Mouse (Mus musculus): ENCODE measurements around the gene Olfr545. TPM values are rescaled to one million over a fixed set of nuclear protein-coding genes. Genes with fewer than 3 reads are reported as not detected.

Gene Olfr545
- polyA plus RNA-seq, 1 experiment from 2014 or later = 0.05 TPM

DNA sequence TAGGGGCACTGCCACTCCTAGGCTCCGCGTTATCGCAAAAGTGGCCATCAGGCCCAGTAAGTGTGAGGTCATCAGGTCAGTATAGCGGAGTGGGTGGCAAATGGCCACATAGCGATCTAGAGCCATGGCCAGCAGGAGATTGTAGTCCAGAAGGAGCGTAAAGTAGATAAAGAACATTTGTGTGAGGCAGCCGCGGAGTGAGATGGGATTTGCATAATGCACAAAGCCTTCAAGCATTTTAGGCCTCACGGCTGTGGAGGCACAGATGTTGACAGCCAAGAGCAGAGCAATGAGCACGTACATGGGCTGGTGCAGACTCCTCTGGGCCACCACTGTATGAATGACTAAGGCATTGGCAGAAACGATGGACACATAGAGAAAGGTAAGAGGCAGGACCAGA is 22.0 kb downstream of the Olfr545 start:
- ATAC-seq (replicated peaks) = no peak
- Histone ChIP-seq H3K4me2 (replicated peaks) (no peak overlapping the region), H3K36me3 (no peaks in the 10 kb centered on the region), H3K27ac (replicated peaks) (no peak overlapping the region), H3K27me3 (no peaks in the 10 kb centered on the region), H3K9ac (replicated peaks) (no peak overlapping the region), H3K9me3 (no peaks in the 10 kb centered on the region), H3K4me1 (no peaks in the 10 kb centered on the region), H3K4me3 (no peak overlapping the region)
- 69% methylated on average over 11 of the region's 11 CpGs for WGBS

DNA sequence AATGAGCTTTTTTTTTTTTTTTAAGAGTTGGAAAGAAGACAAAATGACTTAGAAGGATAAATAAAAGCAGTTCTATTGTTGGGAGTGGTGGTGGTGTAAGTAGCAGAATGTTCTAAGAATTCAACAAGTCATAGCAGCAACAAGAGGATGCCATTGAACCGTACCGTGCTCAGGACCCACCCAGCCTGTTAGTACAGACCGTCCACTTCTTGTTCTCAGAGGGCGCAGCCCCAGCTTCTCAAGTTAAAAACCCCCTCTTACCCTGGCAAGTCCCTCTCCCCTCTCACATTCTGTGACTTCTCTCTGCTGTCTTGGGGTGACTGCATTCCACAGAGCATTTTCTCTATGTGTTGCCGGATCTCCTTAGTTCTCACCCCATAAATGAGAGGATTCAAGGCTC is 22.8 kb downstream of the Olfr545 start:
- ATAC-seq (replicated peaks) = no peak
- Histone ChIP-seq H3K36me3 (no peaks in the 10 kb centered on the region), H3K27me3 (no peaks in the 10 kb centered on the region), H3K9ac (replicated peaks) (no peak overlapping the region), H3K27ac (replicated peaks) (no peak overlapping the region), H3K4me2 (replicated peaks) (no peak overlapping the region), H3K4me1 (no peaks in the 10 kb centered on the region), H3K9me3 (no peaks in the 10 kb centered on the region), H3K4me3 (no peak overlapping the region)
- 98% methylated on average over 5 of the region's 5 CpGs for WGBS

DNA sequence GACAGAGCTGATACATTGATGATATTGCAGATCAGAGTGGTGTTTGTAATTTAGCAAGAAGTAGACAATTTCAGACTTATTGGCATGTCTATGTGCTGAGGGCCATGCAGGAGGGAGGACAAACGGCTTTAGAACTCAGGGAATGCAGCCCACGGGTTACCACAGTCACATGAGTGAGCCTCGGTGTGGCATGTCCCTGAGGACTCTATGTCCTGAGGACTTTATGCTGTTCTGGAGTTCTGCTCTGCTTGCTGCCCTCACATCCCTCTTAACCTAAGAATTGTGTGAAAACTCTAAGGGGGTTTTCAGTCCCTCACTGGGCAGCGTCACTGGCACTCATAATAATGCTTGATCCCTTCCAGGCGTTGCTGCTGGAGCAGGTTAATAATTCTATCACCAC is 26.7 kb downstream of the Olfr545 start:
- Histone ChIP-seq H3K4me2 (replicated peaks) (no peak overlapping the region), H3K9ac (replicated peaks) (no peak overlapping the region), H3K9me3 (no peaks in the 10 kb centered on the region), H3K4me3 (no peak overlapping the region), H3K4me1 (no peaks in the 10 kb centered on the region), H3K27me3 (no peaks in the 10 kb centered on the region), H3K36me3 (peaks cover 18% of the 10 kb centered on the region), H3K27ac (replicated peaks) (no peak overlapping the region)
- no peak for ATAC-seq (replicated peaks)
- 71% methylated on average over 5 of the region's 5 CpGs for WGBS

DNA sequence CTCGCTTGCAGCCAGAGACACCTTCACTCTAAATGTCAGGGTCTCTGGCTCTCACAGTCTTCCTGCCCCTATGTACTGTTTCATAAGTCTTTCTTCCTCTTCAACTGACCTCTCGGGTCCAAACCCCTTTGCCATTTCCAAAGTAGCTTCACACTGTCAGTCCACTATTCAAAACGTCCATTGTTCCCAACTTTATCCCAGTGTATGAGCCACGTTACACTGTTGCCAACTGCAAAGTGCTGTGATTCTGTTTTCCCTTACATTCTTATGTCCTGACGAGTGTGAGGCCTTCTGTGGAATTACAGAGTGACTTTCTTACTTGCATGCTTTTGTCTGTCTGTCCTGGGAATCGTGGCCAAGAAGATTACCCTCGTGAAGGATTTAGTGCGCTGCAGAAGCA is 31.8 kb downstream of the Olfr545 start:
- H3K9me3 ChIP-seq = no peaks in the 10 kb centered on the region
- no peak for ATAC-seq (replicated peaks)
- H3K27me3 ChIP-seq = no peaks in the 10 kb centered on the region
- no peak overlapping the region for H3K4me3 ChIP-seq
- H3K4me2 ChIP-seq (replicated peaks) = no peak overlapping the region
- H3K27ac ChIP-seq (replicated peaks) = no peak overlapping the region
- no peaks in the 10 kb centered on the region for H3K4me1 ChIP-seq
- no peak overlapping the region for H3K9ac ChIP-seq (replicated peaks)
- WGBS = 85% methylated on average over 8 of the region's 8 CpGs
- peaks cover 65% of the 10 kb centered on the region for H3K36me3 ChIP-seq

DNA sequence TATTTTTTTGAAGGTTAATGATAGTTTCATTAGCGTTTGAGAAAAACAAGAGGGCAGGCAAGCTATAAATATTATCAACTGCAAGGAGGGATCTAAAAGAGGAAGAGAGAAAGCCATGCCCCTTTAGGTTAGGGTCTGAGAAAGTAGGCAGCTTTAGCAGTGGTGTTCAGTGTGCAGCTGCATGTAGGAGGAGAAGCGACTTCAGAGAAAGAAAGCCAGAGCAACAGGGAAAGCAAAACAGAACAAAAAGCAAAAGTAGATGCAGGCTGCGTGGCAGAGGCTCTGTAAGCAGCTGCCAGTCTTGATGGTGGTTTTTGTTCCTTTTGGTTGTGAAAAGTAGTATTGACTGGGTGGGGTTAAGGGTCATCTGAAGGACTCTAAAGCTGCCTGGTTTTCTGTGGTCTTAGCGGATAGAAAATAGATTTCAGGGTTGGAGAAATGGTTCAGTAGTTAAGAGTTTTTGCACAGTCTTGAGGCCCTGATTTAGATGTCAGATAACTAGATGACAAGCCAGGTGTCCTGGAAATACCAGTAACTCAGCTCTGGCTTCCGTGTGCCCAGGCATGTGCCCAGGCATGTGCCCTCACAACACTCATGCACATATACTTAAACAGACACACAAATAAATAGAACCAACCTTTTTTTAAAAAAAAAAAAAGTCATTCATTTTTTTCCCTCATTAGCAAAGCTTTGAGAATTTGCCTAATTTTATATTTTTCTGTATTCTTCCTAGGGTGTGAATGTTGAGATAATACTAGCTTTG is 40.6 kb downstream of the Olfr545 start:
- peaks cover 89% of the 10 kb centered on the region for H3K36me3 ChIP-seq
- 85% methylated on average over 5 of the region's 5 CpGs for WGBS
- no peak overlapping the region for H3K4me3 ChIP-seq
- no peak overlapping the region for H3K4me2 ChIP-seq (replicated peaks)
- H3K9me3 ChIP-seq = no peaks in the 10 kb centered on the region
- H3K9ac ChIP-seq (replicated peaks) = no peak overlapping the region
- no peaks in the 10 kb centered on the region for H3K4me1 ChIP-seq
- H3K27me3 ChIP-seq = no peaks in the 10 kb centered on the region
- ATAC-seq (replicated peaks) = no peak
- no peak overlapping the region for H3K27ac ChIP-seq (replicated peaks)

DNA sequence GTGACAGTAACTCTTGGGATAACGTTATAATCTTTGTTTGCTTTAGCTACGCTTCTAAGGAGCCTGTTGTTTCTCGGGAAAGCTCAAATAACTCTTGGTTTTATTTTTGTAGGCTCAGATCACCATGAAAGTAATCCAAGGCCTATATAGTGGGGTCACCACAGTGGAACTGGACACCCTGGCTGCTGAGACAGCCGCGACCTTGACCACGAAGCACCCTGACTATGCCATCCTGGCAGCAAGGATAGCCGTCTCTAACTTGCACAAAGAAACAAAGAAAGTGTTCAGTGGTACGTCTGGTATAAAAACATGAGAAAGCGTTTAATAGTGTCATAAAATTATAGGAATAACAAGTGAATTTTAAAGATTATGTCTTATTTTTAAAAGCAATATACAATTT is 52.9 kb downstream of the Olfr545 start:
- no peak overlapping the region for H3K9ac ChIP-seq (replicated peaks)
- H3K27ac ChIP-seq (replicated peaks) = no peak overlapping the region
- H3K27me3 ChIP-seq = no peaks in the 10 kb centered on the region
- ATAC-seq (replicated peaks) = no peak
- H3K36me3 ChIP-seq = peaks cover 48% of the 10 kb centered on the region
- H3K9me3 ChIP-seq = no peaks in the 10 kb centered on the region
- WGBS = 93% methylated on average over 9 of the region's 9 CpGs
- no peak overlapping the region for H3K4me2 ChIP-seq (replicated peaks)
- no peak overlapping the region for H3K4me3 ChIP-seq
- peaks cover 19% of the 10 kb centered on the region for H3K4me1 ChIP-seq

DNA sequence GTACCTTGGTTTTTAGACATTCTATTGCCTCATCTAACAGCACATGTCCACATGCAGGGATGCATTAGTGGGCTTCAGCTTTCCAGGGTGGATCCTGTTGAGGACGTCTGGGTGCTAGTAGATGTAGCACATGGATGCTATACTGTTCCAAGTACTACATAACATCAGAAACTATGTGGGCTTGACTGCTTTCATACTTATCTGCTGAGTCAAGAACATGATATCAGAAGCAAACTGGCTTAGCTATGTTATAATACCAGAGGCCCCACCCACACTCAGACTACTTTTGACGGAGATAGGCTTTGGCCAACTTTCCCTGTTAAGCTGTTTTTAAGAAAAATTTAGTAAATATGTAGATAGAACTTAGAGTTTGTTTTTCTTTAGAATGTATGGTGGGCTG is 55.1 kb downstream of the Olfr545 start:
- 87% methylated on average over 2 of the region's 2 CpGs for WGBS
- ATAC-seq (replicated peaks) = no peak
- H3K36me3 ChIP-seq = peaks cover 29% of the 10 kb centered on the region

DNA sequence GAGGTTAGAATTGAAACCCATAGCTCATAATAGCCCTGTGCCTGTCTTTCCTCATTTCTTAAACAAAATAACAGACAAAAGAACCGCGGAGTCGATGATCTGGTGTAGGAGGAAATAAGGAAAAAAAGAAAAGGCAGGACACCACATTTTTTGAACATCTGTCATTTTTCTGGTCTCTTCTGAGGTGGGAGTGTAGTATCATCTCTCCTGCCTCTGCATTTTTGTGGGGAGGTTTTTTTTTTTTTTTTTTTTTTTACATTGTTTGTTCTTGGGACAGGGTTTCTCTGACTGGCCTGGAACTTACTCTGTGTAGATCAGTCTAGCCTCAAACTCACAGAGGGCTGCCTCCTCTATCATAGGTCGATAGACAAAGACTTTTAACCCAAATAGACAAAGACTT is 56.9 kb downstream of the Olfr545 start:
- Histone ChIP-seq H3K4me1 (peaks cover 19% of the 10 kb centered on the region), H3K9me3 (no peaks in the 10 kb centered on the region), H3K9ac (replicated peaks) (peak overlapping the region; percentile 66), H3K27me3 (no peaks in the 10 kb centered on the region), H3K27ac (replicated peaks) (no peak overlapping the region), H3K4me3 (peak overlapping the region; percentile 76), H3K4me2 (replicated peaks) (peak overlapping the region; percentile 52), H3K36me3 (peaks cover 19% of the 10 kb centered on the region)
- WGBS = under 1% methylated on average over 4 of the region's 4 CpGs
- no peak for ATAC-seq (replicated peaks)

More for the DNA sequence above, 55.1 kb downstream of the Olfr545 start:
- H3K4me2 ChIP-seq (replicated peaks) = no peak overlapping the region
- peaks cover 19% of the 10 kb centered on the region for H3K4me1 ChIP-seq
- H3K9ac ChIP-seq (replicated peaks) = no peak overlapping the region
- H3K27ac ChIP-seq (replicated peaks) = no peak overlapping the region
- H3K27me3 ChIP-seq = no peaks in the 10 kb centered on the region
- H3K4me3 ChIP-seq = no peak overlapping the region
- no peaks in the 10 kb centered on the region for H3K9me3 ChIP-seq

DNA sequence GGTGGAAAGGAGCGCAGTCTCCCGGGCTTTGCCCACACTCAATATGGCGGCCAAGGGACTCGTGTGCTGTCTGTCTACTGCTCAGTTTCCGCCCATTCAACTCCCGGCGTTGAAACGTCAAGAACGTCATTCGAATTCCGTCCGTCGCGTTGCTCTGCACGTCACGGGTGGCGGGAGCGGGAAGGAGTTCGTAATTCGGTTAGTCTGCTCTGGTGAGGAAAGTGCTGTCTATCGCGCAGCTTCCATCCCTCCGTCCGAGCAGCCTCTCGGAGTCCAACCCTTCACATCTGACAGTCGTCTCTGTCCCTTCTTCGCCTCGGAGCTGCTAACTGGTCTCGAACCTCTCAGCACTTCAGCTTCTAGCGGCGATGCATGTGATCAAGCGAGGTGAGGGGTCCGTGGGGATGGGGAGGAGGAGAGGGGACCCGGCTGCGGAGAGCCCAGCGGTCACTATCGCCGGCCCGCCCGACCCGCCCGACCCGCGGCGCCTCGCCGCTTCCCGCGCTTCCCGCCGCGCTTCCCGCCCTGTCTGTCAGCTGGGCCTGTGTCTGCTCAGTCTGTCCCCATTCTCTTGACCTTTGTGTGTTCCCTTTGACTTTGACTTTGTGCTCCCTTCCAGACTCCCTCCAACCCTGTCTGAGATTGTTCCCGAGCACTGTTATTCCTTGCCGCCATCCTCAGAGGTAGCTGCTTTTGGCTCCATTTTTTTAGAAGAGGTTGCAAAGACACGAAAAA is 57.5 kb downstream of the Olfr545 start, which contains the start of gene Rrm1:
TSS of gene Rrm1 (plus strand) at position 39 of the 735 bp plus-strand sequence.
- Histone ChIP-seq H3K4me1 (peaks cover 19% of the 10 kb centered on the region), H3K27me3 (no peaks in the 10 kb centered on the region), H3K36me3 (peaks cover 15% of the 10 kb centered on the region), H3K4me2 (replicated peaks) (peak within 1 kb of the TSS; percentile 52), H3K27ac (replicated peaks) (peak within 1 kb of the TSS; percentile 74), H3K4me3 (peak within 1 kb of the TSS; percentile 76), H3K9ac (replicated peaks) (peak within 1 kb of the TSS; percentile 66), H3K9me3 (no peaks in the 10 kb centered on the region)
- under 1% methylated on average over 36 of the region's 56 CpGs for WGBS
- peak; percentile 99 for ATAC-seq (replicated peaks)

Other genes starting within 250 kb of the Olfr545 start
- gene Rhog, start 243.5 kb downstream of the Olfr545 start, polyA plus RNA-seq (2015; fragmentation: Nextera tagmentation; extraction: Ambion mirVana) = 16.7 and 19.6 TPM in 2 replicates
- gene Stim1, start 231.8 kb downstream of the Olfr545 start, polyA plus RNA-seq (2015; fragmentation: Nextera tagmentation; extraction: Ambion mirVana) = 9.6 and 11.1 TPM in 2 replicates
- gene Rrm1, start 57.9 kb downstream of the Olfr545 start, polyA plus RNA-seq (2015; fragmentation: Nextera tagmentation; extraction: Ambion mirVana) = 95.7 and 101 TPM in 2 replicates
- gene Olfr543, start 17.9 kb downstream of the Olfr545 start, polyA plus RNA-seq (2015; fragmentation: Nextera tagmentation; extraction: Ambion mirVana) = 0.23 and 0.38 TPM in 2 replicates
- 0.06 and 0.13 TPM in 2 replicates for gene Olfr544, start 11.3 kb downstream of the Olfr545 start, polyA plus RNA-seq (2015; fragmentation: Nextera tagmentation; extraction: Ambion mirVana)
- not detected in 2 replicates for gene Olfr547, start 35.2 kb upstream of the Olfr545 start, polyA plus RNA-seq (2015; fragmentation: Nextera tagmentation; extraction: Ambion mirVana)
- gene Olfr548-ps1, start 41.3 kb upstream of the Olfr545 start, polyA plus RNA-seq (2015; fragmentation: Nextera tagmentation; extraction: Ambion mirVana) = not detected in 2 replicates
- gene Olfr549, start 50.3 kb upstream of the Olfr545 start, polyA plus RNA-seq (2015; fragmentation: Nextera tagmentation; extraction: Ambion mirVana) = not detected in 2 replicates
- 0.06 TPM in 1 of 2 replicates, not detected in the other for gene Trim21, start 65.9 kb upstream of the Olfr545 start, polyA plus RNA-seq (2015; fragmentation: Nextera tagmentation; extraction: Ambion mirVana)
- gene Olfr550, start 71.9 kb upstream of the Olfr545 start, polyA plus RNA-seq (2015; fragmentation: Nextera tagmentation; extraction: Ambion mirVana) = not detected in 2 replicates
- not detected in 2 replicates for gene Olfr551, start 92.3 kb upstream of the Olfr545 start, polyA plus RNA-seq (2015; fragmentation: Nextera tagmentation; extraction: Ambion mirVana)
- gene Olfr552, start 98.2 kb upstream of the Olfr545 start, polyA plus RNA-seq (2015; fragmentation: Nextera tagmentation; extraction: Ambion mirVana) = not detected in 2 replicates
- not detected in 2 replicates for gene Olfr553, start 118.6 kb upstream of the Olfr545 start, polyA plus RNA-seq (2015; fragmentation: Nextera tagmentation; extraction: Ambion mirVana)
- gene Olfr554, start 138.9 kb upstream of the Olfr545 start, polyA plus RNA-seq (2015; fragmentation: Nextera tagmentation; extraction: Ambion mirVana) = not detected in 2 replicates
- not detected in 2 replicates for gene Olfr555, start 159.2 kb upstream of the Olfr545 start, polyA plus RNA-seq (2015; fragmentation: Nextera tagmentation; extraction: Ambion mirVana)
- gene Olfr556, start 165.3 kb upstream of the Olfr545 start, polyA plus RNA-seq (2015; fragmentation: Nextera tagmentation; extraction: Ambion mirVana) = not detected in 2 replicates
- 6.6 and 6.7 TPM in 2 replicates for gene Trim68, start 187.8 kb upstream of the Olfr545 start, polyA plus RNA-seq (2015; fragmentation: Nextera tagmentation; extraction: Ambion mirVana)
- not detected in 2 replicates for gene Olfr557, start 196.3 kb upstream of the Olfr545 start, polyA plus RNA-seq (2015; fragmentation: Nextera tagmentation; extraction: Ambion mirVana)
- gene Olfr558, start 202.6 kb upstream of the Olfr545 start, polyA plus RNA-seq (2015; fragmentation: Nextera tagmentation; extraction: Ambion mirVana) = not detected in 2 replicates
- not detected in 2 replicates for gene Olfr33, start 219.5 kb upstream of the Olfr545 start, polyA plus RNA-seq (2015; fragmentation: Nextera tagmentation; extraction: Ambion mirVana)
- gene Olfr559, start 227.9 kb upstream of the Olfr545 start, polyA plus RNA-seq (2015; fragmentation: Nextera tagmentation; extraction: Ambion mirVana) = not detected in 2 replicates